Mouse (Mus musculus) liver, adult (tissue): ENCODE results near the gene Cdc26.

Experiments used
- GATA4 ChIP-seq: IDR thresholded peaks from 2 replicates; pipeline ENCODE4 v1.6.1; 2014; ENCODE audit warnings: mild to moderate bottlenecking, low read length; ENCODE audit not compliant: insufficient replicate concordance

The Cdc26 gene

GRCm38 (mm10) chr4:62418448-62418847 lies 10.0 kb upstream of the Cdc26 start:
- no peak for TF ChIP-seq GATA4

GRCm38 (mm10) chr4:62411606-62412005 lies 3.2 kb upstream of the Cdc26 start:
- TF ChIP-seq GATA4, result no peak

- TF ChIP-seq GATA4, result no peak
These were observed 1.9 kb upstream of the Cdc26 start for GRCm38 (mm10) chr4:62410325-62410724.

GRCm38 (mm10) chr4:62409615-62410014 lies 1.2 kb upstream of the Cdc26 start:
- no peak for TF ChIP-seq GATA4

- no peak for TF ChIP-seq GATA4
These were observed 486 bp downstream of the Cdc26 start for GRCm38 (mm10) chr4:62407730-62408582.

- TF ChIP-seq GATA4, result no peak
These were observed 2.3 kb downstream of the Cdc26 start for GRCm38 (mm10) chr4:62406133-62406532.

GRCm38 (mm10) chr4:62398956-62399355 lies 9.5 kb downstream of the Cdc26 start:
- no peak for TF ChIP-seq GATA4

- TF ChIP-seq GATA4, result no peak
These were observed 10.7 kb downstream of the Cdc26 start for GRCm38 (mm10) chr4:62397616-62398365.

GRCm38 (mm10) chr4:62395806-62396205 lies 12.6 kb downstream of the Cdc26 start:
- no peak for TF ChIP-seq GATA4

- TF ChIP-seq GATA4, result no peak
These were observed 15.0 kb downstream of the Cdc26 start for GRCm38 (mm10) chr4:62393459-62393858.

- no peak for TF ChIP-seq GATA4
These were observed 16.6 kb downstream of the Cdc26 start for GRCm38 (mm10) chr4:62391892-62392291.

GRCm38 (mm10) chr4:62389592-62390512 lies 18.6 kb downstream of the Cdc26 start:
- TF ChIP-seq GATA4, result no peak

GRCm38 (mm10) chr4:62385439-62385838 lies 23.0 kb downstream of the Cdc26 start:
- TF ChIP-seq GATA4, result no peak

- TF ChIP-seq GATA4, result no peak
These were observed 24.3 kb downstream of the Cdc26 start for GRCm38 (mm10) chr4:62384159-62384558.

GRCm38 (mm10) chr4:62383752-62384151 lies 24.7 kb downstream of the Cdc26 start:
- TF ChIP-seq GATA4, result no peak

- no peak for TF ChIP-seq GATA4
These were observed 25.2 kb downstream of the Cdc26 start for GRCm38 (mm10) chr4:62383207-62383606.
